Mouse (Mus musculus): ENCODE data around the gene Bub3. TPM values are rescaled to one million over a fixed set of nuclear protein-coding genes. Genes with fewer than 3 reads are reported as not detected.
A peak's percentile ranks its signal among the peaks of the same experiment; 100 is the strongest.

The Bub3 gene
- polyA plus RNA-seq, 1 experiment from 2014 or later: 237 TPM

GRCm38 (mm10) chr7:131557751-131558150, 2.3 kb upstream of the Bub3 start:
- H3K36me3 ChIP-seq: peaks cover 11% of the 10 kb centered on the region
- peaks cover 69% of the 10 kb centered on the region for H3K27me3 ChIP-seq
- no peak overlapping the region for H3K4me2 ChIP-seq
- peaks cover 47% of the 10 kb centered on the region for H3K4me1 ChIP-seq
- H3K4me3 ChIP-seq: no peak overlapping the region
- ATAC-seq (ENCODE audit: insufficient number of reproducible peaks, insufficient read depth, low FRiP score, low TSS enrichment, low read depth): no peak
- H3K9me3 ChIP-seq: no peaks in the 10 kb centered on the region
- 31% methylated on average over 2 of the region's 2 CpGs for WGBS
- H3K27ac ChIP-seq: no peak overlapping the region
- no peak overlapping the region for H3K9ac ChIP-seq

GRCm38 (mm10) chr7:131560697-131561042, 648 bp downstream of the Bub3 start:
- Histone ChIP-seq H3K4me2 (peak overlapping the region; percentile 74), H3K27ac (peak overlapping the region; percentile 90), H3K9ac (peak overlapping the region; percentile 87), H3K9me3 (no peaks in the 10 kb centered on the region), H3K27me3 (peaks cover 39% of the 10 kb centered on the region), H3K4me1 (peaks cover 33% of the 10 kb centered on the region), H3K4me3 (peak overlapping the region; percentile 82), H3K36me3 (peaks cover 30% of the 10 kb centered on the region)
- peak; percentile 33 for ATAC-seq (ENCODE audit: insufficient number of reproducible peaks, insufficient read depth, low FRiP score, low TSS enrichment, low read depth)
- under 1% methylated on average over 14 of the region's 14 CpGs for WGBS

GRCm38 (mm10) chr7:131575246-131575645, 15.2 kb downstream of the Bub3 start:
- Histone ChIP-seq H3K27me3 (no peaks in the 10 kb centered on the region), H3K4me2 (no peak overlapping the region), H3K9ac (no peak overlapping the region), H3K4me1 (no peaks in the 10 kb centered on the region), H3K9me3 (no peaks in the 10 kb centered on the region), H3K36me3 (peaks cover 31% of the 10 kb centered on the region), H3K4me3 (no peak overlapping the region), H3K27ac (no peak overlapping the region)
- ATAC-seq (ENCODE audit: insufficient number of reproducible peaks, insufficient read depth, low FRiP score, low TSS enrichment, low read depth): no peak
- WGBS: 73% methylated on average over 6 of the region's 6 CpGs

- Histone ChIP-seq H3K36me3 (no peaks in the 10 kb centered on the region), H3K4me2 (no peak overlapping the region), H3K27me3 (peaks cover 18% of the 10 kb centered on the region; the same call in 1 of the 2 replicates), H3K4me1 (0 out of 2 replicates have a peak, but pooled peaks cover 3% of the 10 kb centered on the region), H3K4me3 (no peak overlapping the region), H3K9me3 (no peaks in the 10 kb centered on the region), H3K9ac (no peak overlapping the region), H3K27ac (no peak overlapping the region)
- 68% methylated on average over 9 of the region's 9 CpGs for WGBS
- no peak for ATAC-seq (ENCODE audit: insufficient number of reproducible peaks, insufficient read depth, low FRiP score, low TSS enrichment, low read depth)
Measured at GRCm38 (mm10) chr7:131582178-131582577, 22.2 kb downstream of the Bub3 start.

- Histone ChIP-seq H3K4me3 (no peak overlapping the region), H3K36me3 (no peaks in the 10 kb centered on the region), H3K9ac (no peak overlapping the region), H3K27me3 (peaks cover 18% of the 10 kb centered on the region; the same call in 1 of the 2 replicates), H3K27ac (no peak overlapping the region), H3K9me3 (no peaks in the 10 kb centered on the region), H3K4me2 (no peak overlapping the region), H3K4me1 (0 out of 2 replicates have a peak, but pooled peaks cover 3% of the 10 kb centered on the region)
- no peak for ATAC-seq (ENCODE audit: insufficient number of reproducible peaks, insufficient read depth, low FRiP score, low TSS enrichment, low read depth)
- 51% methylated on average over 5 of the region's 5 CpGs for WGBS
Measured at GRCm38 (mm10) chr7:131585551-131585950, 25.5 kb downstream of the Bub3 start.

- Histone ChIP-seq H3K27ac (no peak overlapping the region), H3K4me2 (peak overlapping the region; percentile 36; the same call in 1 of the 2 replicates), H3K4me3 (no peak overlapping the region), H3K27me3 (peaks cover 27% of the 10 kb centered on the region), H3K4me1 (peaks cover 13% of the 10 kb centered on the region), H3K36me3 (no peaks in the 10 kb centered on the region), H3K9me3 (no peaks in the 10 kb centered on the region), H3K9ac (peak overlapping the region; percentile 54; the same call in 1 of the 2 replicates)
- no peak for ATAC-seq (ENCODE audit: insufficient number of reproducible peaks, insufficient read depth, low FRiP score, low TSS enrichment, low read depth)
- 12% methylated on average over 12 of the region's 12 CpGs for WGBS
Measured at GRCm38 (mm10) chr7:131597779-131598482, 37.9 kb downstream of the Bub3 start.

- Histone ChIP-seq H3K4me1 (peaks cover 13% of the 10 kb centered on the region), H3K27ac (no peak overlapping the region), H3K4me2 (peak overlapping the region; percentile 36; the same call in 1 of the 2 replicates), H3K9ac (peak overlapping the region; percentile 54; the same call in 1 of the 2 replicates), H3K36me3 (no peaks in the 10 kb centered on the region), H3K27me3 (peaks cover 27% of the 10 kb centered on the region), H3K4me3 (no peak overlapping the region), H3K9me3 (no peaks in the 10 kb centered on the region)
- no peak for ATAC-seq (ENCODE audit: insufficient number of reproducible peaks, insufficient read depth, low FRiP score, low TSS enrichment, low read depth)
- WGBS: 11% methylated on average over 5 of the region's 5 CpGs
Measured at GRCm38 (mm10) chr7:131598483-131598824, 38.4 kb downstream of the Bub3 start.

GRCm38 (mm10) chr7:131602106-131602505, 42.1 kb downstream of the Bub3 start:
- H3K36me3 ChIP-seq: no peaks in the 10 kb centered on the region
- 64% methylated on average over 7 of the region's 7 CpGs for WGBS
- H3K9me3 ChIP-seq: no peaks in the 10 kb centered on the region
- no peak overlapping the region for H3K9ac ChIP-seq
- H3K27ac ChIP-seq: no peak overlapping the region
- no peak for ATAC-seq (ENCODE audit: insufficient number of reproducible peaks, insufficient read depth, low FRiP score, low TSS enrichment, low read depth)
- H3K4me2 ChIP-seq: no peak overlapping the region
- H3K4me1 ChIP-seq: peaks cover 13% of the 10 kb centered on the region
- no peak overlapping the region for H3K4me3 ChIP-seq
- H3K27me3 ChIP-seq: peaks cover 27% of the 10 kb centered on the region

GRCm38 (mm10) chr7:131603186-131603585, 43.2 kb downstream of the Bub3 start:
- Histone ChIP-seq H3K4me2 (peak overlapping the region; percentile 22; the same call in 1 of the 2 replicates), H3K9ac (no peak overlapping the region)

GRCm38 (mm10) chr7:131604946-131605345, 44.9 kb downstream of the Bub3 start:
- no peak overlapping the region for H3K4me2 ChIP-seq
- ATAC-seq (ENCODE audit: insufficient number of reproducible peaks, insufficient read depth, low FRiP score, low TSS enrichment, low read depth): no peak
- H3K27me3 ChIP-seq: peaks cover 6% of the 10 kb centered on the region
- H3K4me3 ChIP-seq: no peak overlapping the region
- no peak overlapping the region for H3K27ac ChIP-seq
- 88% methylated on average over 10 of the region's 10 CpGs for WGBS
- no peaks in the 10 kb centered on the region for H3K9me3 ChIP-seq
- peaks cover 4% of the 10 kb centered on the region; the same call in 1 of the 2 replicates for H3K4me1 ChIP-seq
- H3K9ac ChIP-seq: no peak overlapping the region
- H3K36me3 ChIP-seq: no peaks in the 10 kb centered on the region

More at GRCm38 (mm10) chr7:131603186-131603585, 43.2 kb downstream of the Bub3 start:
- Histone ChIP-seq H3K9me3 (no peaks in the 10 kb centered on the region), H3K27me3 (peaks cover 19% of the 10 kb centered on the region), H3K27ac (no peak overlapping the region), H3K36me3 (no peaks in the 10 kb centered on the region), H3K4me1 (peaks cover 8% of the 10 kb centered on the region), H3K4me3 (no peak overlapping the region)
- 7% methylated on average over 10 of the region's 11 CpGs for WGBS
- no peak for ATAC-seq (ENCODE audit: insufficient number of reproducible peaks, insufficient read depth, low FRiP score, low TSS enrichment, low read depth)

GRCm38 (mm10) chr7:131605481-131605880, 45.5 kb downstream of the Bub3 start:
- no peak overlapping the region for H3K9ac ChIP-seq
- 76% methylated on average over 4 of the region's 4 CpGs for WGBS
- H3K4me3 ChIP-seq: no peak overlapping the region
- H3K36me3 ChIP-seq: no peaks in the 10 kb centered on the region
- H3K9me3 ChIP-seq: no peaks in the 10 kb centered on the region
- no peak overlapping the region for H3K27ac ChIP-seq
- ATAC-seq (ENCODE audit: insufficient number of reproducible peaks, insufficient read depth, low FRiP score, low TSS enrichment, low read depth): no peak
- H3K4me2 ChIP-seq: no peak overlapping the region
- peaks cover 6% of the 10 kb centered on the region; the same call in 1 of the 2 replicates for H3K27me3 ChIP-seq
- H3K4me1 ChIP-seq: peaks cover 4% of the 10 kb centered on the region; the same call in 1 of the 2 replicates

GRCm38 (mm10) chr7:131608049-131608448, 48.0 kb downstream of the Bub3 start:
- Histone ChIP-seq H3K27ac (no peak overlapping the region), H3K4me1 (no peaks in the 10 kb centered on the region), H3K9ac (no peak overlapping the region), H3K9me3 (no peaks in the 10 kb centered on the region), H3K4me2 (no peak overlapping the region), H3K36me3 (no peaks in the 10 kb centered on the region), H3K4me3 (no peak overlapping the region), H3K27me3 (no peaks in the 10 kb centered on the region; the same call in 1 of the 2 replicates)
- no peak for ATAC-seq (ENCODE audit: insufficient number of reproducible peaks, insufficient read depth, low FRiP score, low TSS enrichment, low read depth)
- WGBS: 91% methylated on average over 6 of the region's 6 CpGs

Measured in embryonic facial prominence, embryonic 13.5 days (tissue).